Mouse (Mus musculus) splenic B cell, adult 2 months (primary cell): ENCODE measurements at regions not wholly inside any gene's neighbourhood (a gene's known extent, or its start where the extent isn't known, plus 50 kb on each side); places are given as distances from the start of the nearest gene placed in this dataset.
A peak's percentile ranks its signal among the peaks of the same experiment; 100 is the strongest.
"Not testable (repeated sequence)": the region's sequence is repeated elsewhere in the genome, so short reads cannot be mapped to it uniquely, and the experiment has no call there.

Source experiments
- DNase-seq: peaks from one replicate; pipeline ENCODE4 v3.0.0-alpha.2; 2011; ENCODE audit warnings: low read depth, low spot score
- H3K27me3 ChIP-seq: 2 replicates; pipeline ENCODE4 v1.6.1; 2012; ENCODE audit warnings: mild to moderate bottlenecking, low read length, moderate library complexity, mixed read lengths; ENCODE audit not compliant: control insufficient read depth, poor library complexity, insufficient read depth, severe bottlenecking
- H3K36me3 ChIP-seq: 2 replicates; pipeline ENCODE4 v1.6.1; 2012; ENCODE audit warnings: mild to moderate bottlenecking, low read length, moderate library complexity, mixed read lengths; ENCODE audit not compliant: control insufficient read depth, poor library complexity, insufficient read depth, severe bottlenecking

- Histone ChIP-seq H3K36me3 (no peaks in the 10 kb centered on the region), H3K27me3 (no peaks in the 10 kb centered on the region)
- peak; percentile 27 for DNase-seq
Measured at GRCm38 (mm10) chr3:101224091-101224490, 63.6 kb downstream of the Cd2 start.

DNA sequence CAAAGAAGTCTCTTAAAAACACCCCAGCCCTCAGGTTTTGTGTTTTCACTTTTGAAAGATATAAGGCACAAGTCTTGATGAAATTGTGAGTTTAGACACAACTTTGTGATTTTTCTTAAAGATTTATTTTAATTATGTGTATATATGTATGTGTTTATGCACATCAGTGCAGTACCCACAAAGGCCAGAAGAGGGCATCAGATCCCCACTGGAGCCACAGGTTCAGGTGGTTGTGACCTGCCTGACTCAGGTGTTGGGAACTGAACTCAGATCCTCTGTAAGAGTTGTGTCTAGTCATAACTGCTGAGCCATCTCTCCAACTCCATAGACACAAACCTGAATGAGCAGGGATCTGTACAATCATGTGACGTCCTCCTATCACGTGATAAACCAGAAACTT is 67.8 kb downstream of the Cd2 start:
- peak; percentile 48 for DNase-seq
- Histone ChIP-seq H3K27me3 (no peaks in the 10 kb centered on the region), H3K36me3 (no peaks in the 10 kb centered on the region)

DNA sequence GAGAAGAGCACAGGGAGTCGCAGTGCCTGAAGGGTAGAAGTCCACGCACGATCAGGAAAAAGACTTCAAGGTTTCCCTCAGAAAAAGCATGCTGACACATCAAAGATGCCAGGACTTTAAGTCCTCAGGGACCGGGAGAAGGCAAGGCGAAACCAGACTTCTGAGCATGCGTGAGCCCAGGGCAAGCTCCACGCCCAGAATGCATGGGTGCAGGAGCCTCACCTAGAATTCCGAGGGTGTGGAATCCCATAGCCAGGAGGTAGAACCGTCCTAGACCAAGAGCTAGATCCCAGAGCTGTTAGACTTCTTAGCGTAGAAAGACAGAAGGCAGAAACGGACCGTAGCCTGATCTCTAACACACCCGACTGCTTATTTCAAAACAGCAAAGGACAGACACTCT is 71.0 kb downstream of the Cd2 start:
- Histone ChIP-seq H3K27me3 (no peaks in the 10 kb centered on the region), H3K36me3 (no peaks in the 10 kb centered on the region)
- DNase-seq = no peak

- no peak for DNase-seq
- Histone ChIP-seq H3K36me3 (no peaks in the 10 kb centered on the region), H3K27me3 (no peaks in the 10 kb centered on the region)
Measured at GRCm38 (mm10) chr3:101213212-101213562, 74.6 kb downstream of the Cd2 start.

DNA sequence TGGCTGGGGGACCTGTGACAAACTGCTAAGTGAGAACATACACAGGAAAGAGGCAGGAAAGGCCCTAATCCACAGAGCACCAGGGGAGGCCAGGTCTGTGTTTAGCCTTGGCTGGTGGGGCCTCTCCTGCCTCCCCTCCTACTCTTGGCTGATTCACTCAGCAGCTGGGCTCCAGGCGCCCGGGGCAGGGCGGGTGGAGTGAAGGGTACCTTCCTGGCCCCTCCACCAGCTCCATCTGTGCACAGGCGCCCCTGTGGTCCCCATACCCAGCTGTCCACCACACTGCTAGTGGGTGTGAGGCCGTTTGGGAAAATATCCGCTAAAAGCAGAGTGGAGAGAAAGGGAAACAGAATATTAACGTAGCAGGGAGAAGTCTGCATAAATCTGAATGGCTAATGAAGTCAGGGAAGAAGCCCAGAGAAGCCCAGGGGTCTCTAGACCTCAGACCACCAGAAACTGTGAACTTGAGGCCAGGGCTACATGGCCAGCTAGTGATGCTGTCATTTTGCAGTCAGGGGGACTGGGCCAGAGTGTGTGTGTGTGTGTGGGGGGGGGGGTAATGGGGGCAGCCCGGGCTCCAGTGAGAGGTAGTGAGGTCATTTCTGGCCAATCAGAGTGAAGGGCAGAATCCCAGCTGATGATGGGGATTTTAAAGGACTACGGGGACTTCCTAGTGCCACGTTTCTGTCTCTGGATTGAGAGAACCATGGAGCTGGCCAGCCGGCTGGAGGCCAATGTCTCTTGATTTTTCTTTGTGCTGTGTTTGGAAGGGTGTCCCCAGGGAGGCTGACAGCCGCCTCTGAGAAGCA is 75.1 kb downstream of the Cd2 start:
- DNase-seq = no peak
- Histone ChIP-seq H3K36me3 (no peaks in the 10 kb centered on the region), H3K27me3 (no peaks in the 10 kb centered on the region)

- Histone ChIP-seq H3K27me3 (no peaks in the 10 kb centered on the region), H3K36me3 (no peaks in the 10 kb centered on the region)
- no peak for DNase-seq
Measured at GRCm38 (mm10) chr3:101211936-101212335, 75.8 kb downstream of the Cd2 start.

DNA sequence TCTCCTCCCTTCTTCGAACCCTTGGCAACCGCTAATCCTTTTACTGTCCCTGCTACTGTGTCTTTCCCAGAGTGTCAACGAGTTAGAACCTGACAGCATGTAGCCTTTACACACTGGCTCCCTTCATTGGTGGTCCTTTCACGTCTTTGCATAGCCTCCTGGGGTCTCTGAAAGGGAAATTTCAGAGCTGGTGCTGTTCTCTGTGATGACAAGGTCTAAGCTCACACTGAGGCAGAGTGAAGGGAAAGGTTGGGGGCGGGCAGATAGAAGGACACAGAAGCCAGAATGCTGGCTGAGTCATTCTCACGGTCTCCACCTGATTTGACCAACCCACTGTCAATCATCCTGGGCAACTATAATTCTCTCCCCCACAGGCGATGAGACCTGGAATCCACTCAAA is 78.2 kb downstream of the Cd2 start:
- DNase-seq = no peak
- Histone ChIP-seq H3K27me3 (no peaks in the 10 kb centered on the region), H3K36me3 (no peaks in the 10 kb centered on the region)

GRCm38 (mm10) chr3:101208751-101209150 is 79.0 kb downstream of the Cd2 start:
- no peaks in the 10 kb centered on the region for H3K36me3 ChIP-seq
- DNase-seq = no peak
- no peaks in the 10 kb centered on the region for H3K27me3 ChIP-seq

DNA sequence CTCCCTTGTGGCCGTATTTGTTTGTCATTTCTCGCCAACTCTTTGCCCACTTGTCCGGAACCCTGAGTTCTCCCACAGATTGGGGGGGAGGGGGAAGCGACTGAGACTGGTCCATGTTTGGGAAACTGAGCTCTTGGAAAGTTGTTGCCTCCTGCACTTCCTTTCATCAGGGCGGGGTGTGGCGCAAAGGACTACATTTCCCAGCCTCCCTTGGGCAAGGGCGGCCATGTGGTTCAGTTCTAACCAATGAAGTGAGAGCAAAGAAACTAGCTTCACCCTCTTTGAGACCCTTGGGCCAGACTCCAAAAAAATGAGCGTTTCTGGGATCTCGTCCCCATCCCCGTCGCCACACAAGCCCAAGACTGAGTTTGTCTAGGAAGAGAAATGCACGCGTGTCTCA is 81.6 kb downstream of the Cd2 start:
- not testable (repeated sequence) for H3K27me3 ChIP-seq, DNase-seq, H3K36me3 ChIP-seq

DNA sequence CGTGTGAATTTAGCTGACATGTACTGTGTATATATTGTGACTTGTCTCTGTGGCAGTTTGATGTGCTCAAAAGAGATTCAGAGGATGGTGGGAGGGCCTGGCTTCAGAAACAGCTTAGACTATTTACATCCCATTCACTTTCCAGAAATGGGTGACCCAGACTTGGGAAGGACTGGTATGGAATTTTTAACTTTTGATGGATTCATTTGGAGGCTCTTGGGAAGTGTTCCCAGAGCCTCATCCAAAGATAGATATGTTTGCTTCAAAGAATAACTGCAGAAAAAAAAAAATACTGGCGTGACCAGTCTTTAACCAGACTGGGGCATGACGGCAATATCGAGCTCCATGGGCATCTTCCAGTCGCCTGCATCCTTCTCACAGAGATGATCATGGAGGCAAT is 84.6 kb upstream of the Ptgfrn start:
- Histone ChIP-seq H3K27me3 (no peaks in the 10 kb centered on the region; the same call in 1 of the 2 replicates), H3K36me3 (no peaks in the 10 kb centered on the region)
- DNase-seq = no peak

- no peak for DNase-seq
- H3K27me3 ChIP-seq = no peaks in the 10 kb centered on the region; the same call in 1 of the 2 replicates
Measured at GRCm38 (mm10) chr3:101194319-101194718, 84.2 kb upstream of the Ptgfrn start.

DNA sequence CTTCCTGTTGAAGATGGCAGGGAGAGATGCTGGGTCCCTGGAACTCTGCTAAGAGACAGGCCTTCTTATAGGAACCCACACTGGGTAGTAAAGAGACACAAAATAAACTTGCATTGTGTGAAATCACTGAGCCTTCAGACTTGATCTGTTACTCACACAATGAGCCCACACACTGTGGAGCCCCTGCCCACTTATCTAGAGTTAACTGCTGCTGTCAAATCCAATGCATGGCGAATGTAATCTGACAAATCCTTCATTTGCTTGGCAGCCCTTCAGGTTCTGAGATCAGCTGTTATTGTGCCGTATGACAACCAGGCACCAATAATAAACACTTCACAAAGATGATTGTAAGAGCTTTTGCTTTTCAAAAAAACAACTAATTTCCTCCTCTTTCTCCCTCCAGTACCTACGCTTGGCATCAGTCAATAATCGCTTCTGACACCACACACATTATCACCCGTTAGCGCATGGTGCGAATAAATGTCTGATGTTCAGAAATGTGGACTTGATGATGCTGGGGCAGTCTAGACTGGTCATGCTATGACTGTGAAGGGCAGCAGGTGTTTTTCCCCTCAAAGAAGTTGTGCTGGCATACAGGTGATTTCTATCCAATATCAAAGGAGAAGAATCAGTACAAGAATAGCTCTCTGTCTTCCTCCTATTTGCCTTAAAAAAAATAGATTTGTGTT is 81.4 kb upstream of the Ptgfrn start:
- H3K36me3 ChIP-seq = no peaks in the 10 kb centered on the region
- DNase-seq = no peak
- H3K27me3 ChIP-seq = no peaks in the 10 kb centered on the region; the same call in 1 of the 2 replicates

More at GRCm38 (mm10) chr3:101194319-101194718, 84.2 kb upstream of the Ptgfrn start:
- no peaks in the 10 kb centered on the region for H3K36me3 ChIP-seq

- DNase-seq = no peak
- Histone ChIP-seq H3K36me3 (no peaks in the 10 kb centered on the region), H3K27me3 (no peaks in the 10 kb centered on the region)
Measured at GRCm38 (mm10) chr3:101181958-101182357, 71.9 kb upstream of the Ptgfrn start.

GRCm38 (mm10) chr3:101173954-101174353 is 63.9 kb upstream of the Ptgfrn start:
- DNase-seq = no peak
- no peaks in the 10 kb centered on the region for H3K36me3 ChIP-seq
- H3K27me3 ChIP-seq = no peaks in the 10 kb centered on the region
